Mouse (Mus musculus) MEL-GATA-1-ER (cell line): ENCODE results near the gene Ppp2r5c.

ENCODE experiments used
- DNase-seq: peaks from one replicate; pipeline ENCODE4 v3.0.0-alpha.2; 2012; ENCODE audit warnings: low read depth; ENCODE audit errors: extremely low read depth

Ppp2r5c gene

GRCm38 (mm10) chr12:110555536-110556240 is 108.8 kb downstream of the Ppp2r5c start:
- no peak for DNase-seq

DNA sequence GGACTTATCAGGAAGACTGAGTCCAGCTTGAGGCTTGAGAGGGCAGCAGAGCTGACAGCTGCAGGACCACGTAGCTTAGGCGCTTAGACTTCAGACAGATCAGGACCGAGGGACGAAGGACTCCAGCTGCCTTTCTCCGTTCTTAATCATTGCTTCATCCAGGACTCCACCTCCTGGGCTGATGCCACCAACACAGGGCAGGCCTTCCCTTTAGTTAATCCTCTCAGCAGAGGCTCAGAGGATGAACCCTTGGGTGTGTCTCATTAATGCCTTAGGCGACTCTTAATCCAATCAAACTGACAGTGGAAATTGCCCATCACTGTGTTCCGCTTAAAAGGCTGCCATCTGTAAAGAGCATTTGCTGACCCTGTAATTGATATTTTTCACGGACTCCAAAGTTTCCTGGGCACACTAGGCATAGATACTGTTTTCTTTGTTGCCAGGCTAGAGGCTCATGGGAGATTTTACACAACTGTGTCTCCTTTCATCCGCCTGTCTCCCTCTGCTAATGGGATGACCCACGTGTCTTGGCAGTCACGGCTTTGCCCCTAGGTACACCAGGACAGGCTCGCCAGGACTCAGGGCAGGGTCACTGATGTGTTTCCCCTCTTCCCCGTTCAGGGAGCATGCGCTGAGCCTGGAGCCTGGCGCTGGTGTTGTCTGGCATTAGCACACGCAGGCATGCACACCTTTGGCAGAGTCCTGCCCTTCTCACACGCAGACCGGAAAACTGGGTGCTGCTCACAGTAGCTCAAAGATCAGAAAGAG is 110.1 kb downstream of the Ppp2r5c start:
- no peak for DNase-seq

- DNase-seq, result no peak
Measured at GRCm38 (mm10) chr12:110558175-110558574, 111.3 kb downstream of the Ppp2r5c start.

GRCm38 (mm10) chr12:110563383-110563782 is 116.5 kb downstream of the Ppp2r5c start:
- no peak for DNase-seq

DNA sequence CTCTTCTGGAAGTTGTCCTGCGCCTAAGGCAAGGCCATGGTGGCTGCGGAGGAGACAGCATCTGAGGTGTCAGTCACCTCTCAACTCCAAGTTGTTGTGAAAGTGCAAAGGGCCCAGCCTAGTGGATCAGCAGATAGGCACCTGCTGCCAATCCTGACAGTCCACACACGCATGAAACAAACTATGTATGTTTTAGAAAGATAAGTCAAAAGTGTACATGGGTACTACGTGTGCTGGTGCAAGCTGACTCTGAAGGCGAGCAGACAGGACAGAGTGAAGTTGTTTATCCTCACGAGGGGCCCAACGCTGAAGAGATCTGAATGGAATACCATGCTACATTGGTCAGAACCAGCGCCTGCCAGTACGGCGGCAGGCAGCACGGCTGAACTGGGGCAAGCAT is 117.9 kb downstream of the Ppp2r5c start:
- DNase-seq, result no peak

GRCm38 (mm10) chr12:110566366-110566765 is 119.4 kb downstream of the Ppp2r5c start:
- DNase-seq, result no peak

- DNase-seq, result no peak
Measured at GRCm38 (mm10) chr12:110571050-110571449, 124.1 kb downstream of the Ppp2r5c start.

DNA sequence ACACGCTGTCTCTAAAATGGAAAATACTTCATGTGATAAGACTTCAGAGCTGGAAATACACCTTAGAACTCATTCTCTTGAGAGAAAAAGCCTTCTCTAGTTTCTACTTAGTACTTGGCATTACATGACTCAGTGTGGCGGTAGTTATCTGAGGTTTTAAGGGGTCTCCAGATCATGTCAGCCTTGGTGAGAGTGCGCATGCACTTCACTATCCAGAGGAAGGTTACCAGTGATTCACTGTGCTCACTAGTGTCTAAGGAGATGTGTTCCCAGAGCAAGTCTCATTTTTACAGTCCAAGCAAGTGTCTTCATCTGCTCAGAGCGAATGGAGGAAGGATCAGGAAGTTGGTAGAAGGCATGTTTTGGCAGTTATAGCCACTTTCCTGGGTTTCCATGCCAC is 125.4 kb downstream of the Ppp2r5c start:
- DNase-seq, result no peak

GRCm38 (mm10) chr12:110573635-110574034 is 126.7 kb downstream of the Ppp2r5c start:
- no peak for DNase-seq

DNA sequence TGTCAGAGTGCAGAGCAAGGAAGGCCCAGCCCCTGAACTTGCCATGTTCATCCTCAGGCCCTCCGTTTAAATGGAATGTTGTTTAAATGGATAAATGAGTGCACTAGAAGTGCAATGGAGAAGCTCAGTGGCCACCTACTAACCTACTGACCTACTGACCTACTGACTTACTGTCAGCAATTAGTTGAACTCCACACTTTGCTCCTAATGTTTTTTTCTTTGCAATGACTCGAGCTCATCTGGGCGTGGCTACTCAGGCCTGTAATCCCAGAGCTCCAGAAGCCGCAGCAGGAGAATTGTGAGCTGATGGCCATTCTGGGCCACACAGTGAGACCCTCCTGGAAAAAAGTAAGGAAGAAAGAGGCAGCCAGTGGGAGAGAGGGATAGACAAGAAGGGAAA is 129.0 kb downstream of the Ppp2r5c start:
- no peak for DNase-seq

DNA sequence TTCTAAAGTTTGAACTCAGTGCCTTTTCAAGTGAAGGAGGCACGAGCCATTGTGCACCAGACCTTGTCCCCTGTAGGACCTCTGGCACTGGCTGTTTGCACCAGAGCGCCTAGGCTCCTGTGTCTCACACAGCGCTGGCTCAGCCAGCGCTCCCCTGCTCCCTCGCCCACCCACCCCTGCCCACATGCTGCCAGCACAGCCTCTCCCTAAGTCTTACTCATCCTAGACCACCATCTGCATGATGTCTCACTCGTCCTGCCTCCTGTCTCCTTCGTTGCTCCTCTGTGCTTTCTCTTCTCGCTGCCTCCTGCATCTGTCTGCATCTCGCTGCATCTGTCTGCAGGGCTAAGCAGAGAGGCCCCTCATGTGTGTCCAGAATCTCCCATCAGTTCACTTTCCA is 131.4 kb downstream of the Ppp2r5c start:
- no peak for DNase-seq

DNA sequence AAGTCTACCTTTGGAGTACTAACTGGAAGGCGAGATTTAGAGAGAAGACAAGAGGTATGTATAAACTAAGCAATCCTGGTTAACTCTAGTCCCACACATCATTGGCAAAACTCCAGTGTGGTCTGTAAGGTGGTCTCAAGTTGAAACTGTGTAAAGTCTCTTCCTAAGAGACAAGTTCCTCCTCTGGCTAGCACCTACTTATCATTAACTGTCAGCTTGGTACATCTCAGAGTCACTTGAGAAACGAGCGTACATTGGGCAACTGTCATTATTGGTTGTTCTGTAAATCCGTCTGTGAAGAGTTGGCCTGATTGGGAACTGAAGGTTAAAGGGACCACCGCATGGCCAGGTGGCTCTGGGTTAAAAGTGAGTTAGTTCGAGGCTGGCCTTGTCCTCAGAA is 141.7 kb downstream of the Ppp2r5c start:
- peak; percentile 80 for DNase-seq

DNA sequence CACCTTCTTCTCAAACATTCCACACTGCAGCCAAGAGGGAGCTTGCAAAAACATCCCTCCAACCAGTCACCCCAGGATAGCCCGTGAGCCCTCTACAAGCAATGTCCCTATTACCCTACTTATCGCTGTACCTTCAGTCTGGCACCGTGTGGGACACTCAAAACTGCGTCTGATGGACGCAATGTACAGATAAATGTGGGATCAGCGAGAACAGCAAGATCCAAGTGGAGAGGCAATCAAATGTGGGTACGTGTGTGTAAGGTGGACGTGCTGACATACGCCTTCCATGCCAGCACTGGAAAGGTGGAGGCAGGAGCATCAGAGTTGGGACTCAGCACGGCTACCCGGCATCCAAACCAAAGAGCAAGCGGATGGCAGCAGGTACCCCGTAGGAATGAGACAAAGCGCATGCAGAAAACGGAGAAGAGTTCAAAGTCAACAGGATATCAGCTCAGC is 143.9 kb downstream of the Ppp2r5c start:
- DNase-seq, result no peak

GRCm38 (mm10) chr12:110591260-110591883 is 144.5 kb downstream of the Ppp2r5c start:
- peak; percentile 99 for DNase-seq

- peak; percentile 55 for DNase-seq
Measured at GRCm38 (mm10) chr12:110598527-110598926, 151.6 kb downstream of the Ppp2r5c start.

- no peak for DNase-seq
Measured at GRCm38 (mm10) chr12:110599791-110600190, 152.9 kb downstream of the Ppp2r5c start.

- DNase-seq, result no peak
Measured at GRCm38 (mm10) chr12:110600225-110600991, 153.5 kb downstream of the Ppp2r5c start.

GRCm38 (mm10) chr12:110601241-110602218 is 154.6 kb downstream of the Ppp2r5c start, which contains the start of gene Dync1h1:
Gene Dync1h1, plus strand, starts transcription at chr12:110601452.
- peak; percentile 67 for DNase-seq

GRCm38 (mm10) chr12:110606161-110606560 is 159.2 kb downstream of the Ppp2r5c start:
- DNase-seq, result peak; percentile 61

DNA sequence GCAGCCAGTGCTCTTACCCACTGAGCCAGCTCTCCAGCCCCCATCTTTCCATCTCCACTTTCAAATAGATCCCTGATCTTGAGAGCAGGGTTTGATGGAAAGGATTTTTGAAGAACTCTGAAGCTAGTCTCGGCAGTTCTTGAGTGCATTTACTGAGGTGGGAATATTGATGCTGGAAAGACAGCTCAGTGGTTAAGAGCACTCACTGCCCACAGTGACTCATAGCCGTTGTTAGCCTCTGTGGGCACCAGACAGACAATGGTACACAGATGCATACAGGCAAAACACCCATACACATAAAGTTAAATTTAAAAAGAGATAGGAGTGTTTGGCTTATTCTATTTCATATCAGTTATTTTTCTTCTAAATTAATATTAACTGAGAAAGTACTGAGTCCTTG is 159.8 kb downstream of the Ppp2r5c start:
- DNase-seq, result no peak
